Mouse (Mus musculus) gastrocnemius, postnatal 10 days (tissue): ENCODE measurements around the gene Zfhx3. TPM values are rescaled to one million over a fixed set of nuclear protein-coding genes. Genes with fewer than 3 reads are reported as not detected.

Experiments used
- DNase-seq: peaks from one replicate; pipeline ENCODE4 v3.0.0; 2021; ENCODE audit warnings: mixed read lengths
- total RNA-seq, 2 experiments: library from RNA; stranded (reverse); gene quantifications; 2 replicates each; pipeline ENCODE4 v1.2.3; 2021

The Zfhx3 gene
- total RNA-seq, 2 experiments from 2014 or later = 11.0 to 12.5 TPM

GRCm38 (mm10) chr8:108454561-108455311, 512.3 kb downstream of the Zfhx3 start:
- no peak for DNase-seq

GRCm38 (mm10) chr8:108466653-108467052, 524.2 kb downstream of the Zfhx3 start:
- DNase-seq = no peak

GRCm38 (mm10) chr8:108467172-108468035, 525.0 kb downstream of the Zfhx3 start:
- no peak for DNase-seq

- DNase-seq = no peak
Observed at GRCm38 (mm10) chr8:108470269-108470668, 527.8 kb downstream of the Zfhx3 start.

GRCm38 (mm10) chr8:108474556-108474955, 532.1 kb downstream of the Zfhx3 start:
- DNase-seq = no peak

DNA sequence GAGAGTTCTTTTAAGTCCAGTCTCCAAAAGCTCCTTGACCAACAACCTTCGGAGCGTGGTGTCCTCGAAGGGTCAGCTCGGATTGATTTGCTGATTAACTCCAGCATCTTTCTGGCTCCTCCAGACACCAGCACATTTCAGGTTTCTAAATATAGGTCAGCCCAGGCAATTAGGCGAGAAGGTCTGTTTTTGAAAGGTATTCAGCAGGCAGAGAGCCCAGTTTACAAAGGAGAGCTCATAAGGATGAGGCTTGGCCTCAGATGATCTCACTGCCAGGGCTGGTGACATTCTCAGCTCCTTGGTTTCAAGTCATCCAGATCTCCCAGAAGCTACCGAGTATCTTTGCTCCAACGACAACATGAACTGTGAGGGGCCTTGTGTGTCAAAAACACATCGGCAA, 535.7 kb downstream of the Zfhx3 start:
- DNase-seq = no peak

- DNase-seq = no peak
Observed at GRCm38 (mm10) chr8:108480141-108480540, 537.7 kb downstream of the Zfhx3 start.

- no peak for DNase-seq
Observed at GRCm38 (mm10) chr8:108481167-108481815, 538.8 kb downstream of the Zfhx3 start.

DNA sequence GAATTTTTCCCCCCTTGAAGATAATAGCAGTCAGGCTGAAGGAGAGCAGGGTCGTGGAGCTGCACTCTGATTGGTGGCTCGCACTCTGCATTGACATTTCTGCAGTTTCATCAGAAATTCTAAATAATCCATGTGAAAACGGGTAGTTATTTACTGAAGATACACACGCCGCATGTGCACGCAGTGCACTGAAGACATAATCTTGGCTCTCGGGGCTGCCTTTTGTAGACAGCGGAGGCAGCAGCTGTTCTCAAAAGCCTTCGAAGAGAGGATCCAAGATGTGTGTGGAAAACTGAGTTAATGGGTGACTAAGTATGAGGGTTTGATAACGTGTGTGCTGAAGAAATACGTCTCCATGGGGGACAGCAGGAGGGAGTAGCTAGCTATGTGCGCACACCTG, 553.7 kb downstream of the Zfhx3 start:
- DNase-seq = no peak

GRCm38 (mm10) chr8:108506779-108507178, 564.3 kb downstream of the Zfhx3 start:
- no peak for DNase-seq

DNA sequence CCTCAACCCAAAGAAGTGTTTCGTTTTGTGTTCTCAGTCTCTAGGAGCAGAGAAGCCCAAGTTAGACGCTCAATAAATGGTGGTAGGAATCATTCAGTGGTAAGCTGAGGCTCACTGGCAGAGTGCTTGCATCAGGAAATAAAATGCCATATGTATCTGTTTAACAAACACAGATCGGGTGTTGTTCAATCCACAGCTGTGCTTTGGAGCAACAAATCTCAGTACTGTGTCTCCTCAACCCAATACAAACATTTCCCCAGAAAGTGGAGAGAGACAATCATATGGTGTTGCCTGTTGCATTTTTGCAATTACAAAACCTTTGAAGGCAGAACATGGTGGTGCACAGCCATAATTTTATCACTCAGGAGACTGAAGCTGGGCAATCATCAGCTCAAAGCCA, 565.3 kb downstream of the Zfhx3 start:
- DNase-seq = no peak

- DNase-seq = no peak
Observed at GRCm38 (mm10) chr8:108510641-108511325, 568.3 kb downstream of the Zfhx3 start.

- DNase-seq = no peak
Observed at GRCm38 (mm10) chr8:108518116-108518515, 575.7 kb downstream of the Zfhx3 start.

DNA sequence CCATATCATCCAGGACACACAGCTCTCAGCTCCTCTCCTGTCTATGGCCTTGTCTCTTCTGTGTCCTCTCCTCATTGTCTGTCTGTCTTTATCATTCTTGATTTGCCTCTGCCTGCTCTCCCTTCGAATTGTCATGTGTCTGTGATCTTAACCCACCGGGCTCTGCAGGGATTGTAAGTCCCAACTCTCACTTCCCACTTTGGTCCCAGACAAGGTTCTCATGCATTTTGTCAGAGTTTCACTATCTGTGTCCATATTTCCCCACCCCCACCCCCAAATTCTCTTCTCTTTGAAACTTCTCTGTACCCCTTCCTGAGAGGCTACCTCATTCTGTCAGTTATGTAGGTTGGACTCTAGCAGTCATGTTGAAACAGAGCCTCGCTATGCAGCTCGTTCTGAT, 579.6 kb downstream of the Zfhx3 start:
- no peak for DNase-seq

DNA sequence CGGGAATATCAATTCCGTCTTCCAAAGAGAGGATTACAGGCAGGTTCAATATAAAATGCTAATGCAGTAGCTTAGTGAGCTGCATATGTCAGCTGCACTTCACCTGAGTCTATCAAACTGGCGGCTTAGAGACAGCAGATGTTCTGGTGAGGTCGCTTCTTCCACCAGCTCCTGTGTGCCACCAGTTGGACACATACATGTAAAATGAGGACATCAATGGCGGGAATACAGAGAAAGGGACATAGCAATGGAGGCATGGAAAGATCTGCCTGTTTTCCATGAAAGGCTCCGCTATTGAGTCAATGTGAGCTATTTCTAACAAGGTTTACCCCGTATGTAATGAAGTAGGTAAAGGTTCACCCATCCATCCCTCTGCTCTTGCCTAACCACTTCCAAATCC, 587.0 kb downstream of the Zfhx3 start:
- DNase-seq = no peak

- no peak for DNase-seq
Observed at GRCm38 (mm10) chr8:108535121-108535876, 592.9 kb downstream of the Zfhx3 start.

- no peak for DNase-seq
Observed at GRCm38 (mm10) chr8:108536186-108536585, 593.7 kb downstream of the Zfhx3 start.

- DNase-seq = no peak
Observed at GRCm38 (mm10) chr8:108536911-108537351, 594.5 kb downstream of the Zfhx3 start.

DNA sequence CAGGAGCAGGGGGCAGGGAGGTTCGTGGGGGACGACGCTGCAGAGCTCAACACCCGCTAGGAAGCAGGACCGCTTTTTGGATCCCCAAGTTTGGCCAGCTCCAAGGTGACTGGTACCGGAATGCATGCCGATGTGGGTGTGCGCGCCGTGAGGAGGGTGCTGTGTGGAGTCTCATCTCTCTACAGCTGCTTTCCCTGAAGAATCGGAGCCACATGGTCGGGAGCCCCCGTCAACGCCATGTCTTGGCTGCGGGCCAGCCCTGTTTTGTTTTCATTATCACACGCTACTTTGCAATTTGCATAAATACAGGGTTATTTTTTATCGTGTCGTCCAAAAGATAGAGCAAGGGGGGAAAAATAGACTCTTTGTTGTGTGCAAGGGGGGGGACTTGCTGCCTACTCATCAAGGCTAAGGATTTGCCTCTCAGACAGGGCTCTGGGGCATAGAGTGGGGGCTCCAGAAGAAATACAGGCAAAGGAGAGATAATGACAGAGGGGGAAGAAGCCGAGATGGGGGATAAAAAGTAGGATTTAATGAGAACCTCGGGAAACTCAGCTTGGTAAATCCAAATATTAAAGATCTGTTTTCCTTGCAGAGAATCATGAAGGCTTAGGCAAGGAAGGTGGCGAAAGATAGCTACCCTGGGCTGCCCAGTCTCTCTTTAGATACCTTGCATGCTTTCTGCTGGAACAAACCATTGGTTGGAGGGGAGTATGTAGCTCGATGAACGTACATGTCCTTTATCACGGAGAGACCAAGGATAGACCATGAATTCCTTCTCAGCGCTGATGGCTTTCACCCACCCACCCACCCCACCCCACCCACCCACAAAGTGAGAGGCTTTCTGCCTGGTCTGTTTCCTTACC, 595.5 kb downstream of the Zfhx3 start:
- DNase-seq = no peak

DNA sequence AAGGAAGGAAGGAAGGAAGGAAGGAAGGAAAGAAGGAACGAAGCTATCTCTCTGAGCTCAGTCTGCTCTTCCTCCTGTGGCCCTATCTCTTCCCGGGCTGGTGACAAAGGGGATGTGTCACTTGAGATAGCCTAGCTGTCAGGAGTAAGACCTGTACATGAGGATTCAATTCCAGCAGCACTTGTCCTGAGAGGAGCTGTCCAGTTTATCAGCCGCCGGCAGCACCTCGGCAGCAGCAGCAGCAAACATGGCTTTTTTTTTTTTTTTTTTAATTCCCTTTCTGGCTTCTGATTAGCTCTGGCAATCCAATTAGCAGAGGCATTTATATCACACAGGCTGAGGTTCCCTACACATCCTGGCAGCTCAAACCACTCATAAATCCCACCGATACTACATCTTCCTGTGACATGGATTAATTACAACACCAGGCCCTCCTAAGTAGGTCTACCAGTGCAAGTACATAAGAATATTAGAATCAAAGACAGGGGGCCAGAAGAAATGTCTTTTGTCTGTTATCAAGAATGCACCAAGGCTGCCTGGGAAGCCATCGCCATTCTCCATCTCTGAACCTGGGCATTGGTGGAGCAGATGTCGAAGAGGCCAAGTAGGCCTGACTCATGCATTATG, 596.6 kb downstream of the Zfhx3 start:
- DNase-seq = no peak
